Mouse (Mus musculus): Measurements from ENCODE around the gene Slc6a5. TPM values are rescaled to one million over a fixed set of nuclear protein-coding genes. Genes with fewer than 3 reads are reported as not detected.
"Not testable (repeated sequence)": the region's sequence is repeated elsewhere in the genome, so short reads cannot be mapped to it uniquely, and the experiment has no call there.

Slc6a5 gene
- polyA plus RNA-seq, 1 experiment from 2014 or later = not detected

- DNase-seq (ENCODE audit: low spot score) = no peak
These were observed 3.2 kb downstream of the Slc6a5 start for GRCm38 (mm10) chr7:49913164-49913563.

GRCm38 (mm10) chr7:49913728-49914328, 3.9 kb downstream of the Slc6a5 start:
- no peak for DNase-seq (ENCODE audit: low spot score)

GRCm38 (mm10) chr7:49914946-49915345, 5.0 kb downstream of the Slc6a5 start:
- DNase-seq (ENCODE audit: low spot score) = no peak

GRCm38 (mm10) chr7:49915471-49915870, 5.5 kb downstream of the Slc6a5 start:
- no peak for DNase-seq (ENCODE audit: low spot score)

- DNase-seq (ENCODE audit: low spot score) = no peak
These were observed 9.5 kb downstream of the Slc6a5 start for GRCm38 (mm10) chr7:49919494-49919893.

GRCm38 (mm10) chr7:49920751-49921150, 10.8 kb downstream of the Slc6a5 start:
- DNase-seq (ENCODE audit: low spot score) = no peak

- no peak for DNase-seq (ENCODE audit: low spot score)
These were observed 13.0 kb downstream of the Slc6a5 start for GRCm38 (mm10) chr7:49922928-49923327.

- peak; percentile 63 for DNase-seq (ENCODE audit: low spot score)
These were observed 13.4 kb downstream of the Slc6a5 start for GRCm38 (mm10) chr7:49923376-49923775.

GRCm38 (mm10) chr7:49928571-49928970, 18.6 kb downstream of the Slc6a5 start:
- no peak for DNase-seq (ENCODE audit: low spot score)

- DNase-seq (ENCODE audit: low spot score) = no peak
These were observed 20.1 kb downstream of the Slc6a5 start for GRCm38 (mm10) chr7:49929999-49930398.

- not testable (repeated sequence) for DNase-seq (ENCODE audit: low spot score)
These were observed 23.6 kb downstream of the Slc6a5 start for GRCm38 (mm10) chr7:49933386-49934115.

GRCm38 (mm10) chr7:49936821-49937220, 26.9 kb downstream of the Slc6a5 start:
- no peak for DNase-seq (ENCODE audit: low spot score)

GRCm38 (mm10) chr7:49942023-49942422, 32.1 kb downstream of the Slc6a5 start:
- DNase-seq (ENCODE audit: low spot score) = no peak

- DNase-seq (ENCODE audit: low spot score) = no peak
These were observed 32.5 kb downstream of the Slc6a5 start for GRCm38 (mm10) chr7:49942490-49942889.

- DNase-seq (ENCODE audit: low spot score) = no peak
These were observed 36.7 kb downstream of the Slc6a5 start for GRCm38 (mm10) chr7:49946691-49947090.

GRCm38 (mm10) chr7:49953546-49954181, 43.7 kb downstream of the Slc6a5 start:
- DNase-seq (ENCODE audit: low spot score) = peak; percentile 3

- DNase-seq (ENCODE audit: low spot score) = no peak
These were observed 44.9 kb downstream of the Slc6a5 start for GRCm38 (mm10) chr7:49954834-49955233.

GRCm38 (mm10) chr7:49957142-49957541, 47.2 kb downstream of the Slc6a5 start:
- no peak for DNase-seq (ENCODE audit: low spot score)

GRCm38 (mm10) chr7:49963764-49964163, 53.8 kb downstream of the Slc6a5 start:
- DNase-seq (ENCODE audit: low spot score) = no peak

GRCm38 (mm10) chr7:49969516-49969915, 59.6 kb downstream of the Slc6a5 start:
- no peak for DNase-seq (ENCODE audit: low spot score)

GRCm38 (mm10) chr7:49974841-49975440, 65.0 kb downstream of the Slc6a5 start, which contains the start of gene Nell1:
Gene Nell1, plus strand, starts transcription at chr7:49974864.
- no peak for DNase-seq (ENCODE audit: low spot score)

Measured in thymus, postnatal 0 days (tissue).